Mouse (Mus musculus) embryonic facial prominence, embryonic 12.5 days (tissue): Measurements from ENCODE around the gene Trim38. TPM values are rescaled to one million over a fixed set of nuclear protein-coding genes. Genes with fewer than 3 reads are reported as not detected.
"Not testable (repeated sequence)": the region's sequence is repeated elsewhere in the genome, so short reads cannot be mapped to it uniquely, and the experiment has no call there.

ENCODE experiments used
- ATAC-seq: fragments of 200-750 bp; cut with Nextera tagmentation; 2 replicates; pipeline ENCODE4 v1.8.0; 2017; ENCODE audit not compliant: insufficient number of reproducible peaks, insufficient read depth, low FRiP score, low TSS enrichment
- H3K27ac ChIP-seq: fragments of 300-500 bp; sonication (generic); 2 replicates; pipeline ENCODE4 v1.5.1; 2016; ENCODE audit warnings: mild to moderate bottlenecking
- H3K27me3 ChIP-seq: fragments of 300-500 bp; sonication (generic); 2 replicates; pipeline ENCODE4 v1.6.1; 2016; ENCODE audit warnings: mild to moderate bottlenecking, moderate library complexity
- H3K36me3 ChIP-seq: fragments of 300-500 bp; sonication (generic); 2 replicates; pipeline ENCODE4 v1.6.1; 2016; ENCODE audit warnings: mild to moderate bottlenecking
- H3K4me1 ChIP-seq: fragments of 300-500 bp; sonication (generic); 2 replicates; pipeline ENCODE4 v1.6.1; 2016
- H3K4me2 ChIP-seq: fragments of 300-500 bp; sonication (generic); replicated peaks from 2 replicates; pipeline ENCODE4 v1.6.1; 2016; ENCODE audit warnings: mild to moderate bottlenecking, moderate library complexity
- H3K4me3 ChIP-seq: fragments of 300-500 bp; sonication (generic); 2 replicates; pipeline ENCODE4 v1.5.1; 2016; ENCODE audit warnings: mild to moderate bottlenecking
- H3K9ac ChIP-seq: fragments of 300-500 bp; sonication (generic); 2 replicates; pipeline ENCODE4 v1.6.1; 2016; ENCODE audit warnings: mild to moderate bottlenecking, moderate library complexity
- H3K9me3 ChIP-seq: fragments of 300-500 bp; sonication (generic); 2 replicates; pipeline ENCODE4 v1.6.1; 2016; ENCODE audit warnings: mild to moderate bottlenecking, moderate library complexity
- WGBS: fragments of 180-500 bp; shearing (Covaris S2); methylation state at CpG from one replicate; pipeline ENCODE4 v1.1.7; 2016; 5-methylcytosine and 5-hydroxymethylcytosine counted together
- polyA plus RNA-seq: library from polyadenylated mRNA; unstranded; fragments of >200 nt; fragmentation: Nextera tagmentation; extraction: Ambion mirVana; gene quantifications from 2 replicates; pipeline ENCODE4 v1.2.1, GENCODE M21; 2016

Gene Trim38
- polyA plus RNA-seq, 1 experiment from 2014 or later: 0.10 TPM

- peak overlapping the region; percentile 61 for H3K4me2 ChIP-seq
- peaks cover 7% of the 10 kb centered on the region for H3K4me1 ChIP-seq
- H3K27ac ChIP-seq: peak overlapping the region; percentile 95
- no peaks in the 10 kb centered on the region for H3K36me3 ChIP-seq
- under 1% methylated on average over 17 of the region's 23 CpGs for WGBS
- H3K27me3 ChIP-seq: no peaks in the 10 kb centered on the region
- peak overlapping the region; percentile 55 for H3K9ac ChIP-seq
- peak overlapping the region; percentile 42 for H3K4me3 ChIP-seq
- H3K9me3 ChIP-seq: no peaks in the 10 kb centered on the region
- ATAC-seq: no peak
These were observed 12.4 kb upstream of the Trim38 start for GRCm38 (mm10) chr13:23757211-23757773.

- Histone ChIP-seq H3K4me3 (no peak overlapping the region), H3K27me3 (no peaks in the 10 kb centered on the region), H3K4me2 (peak overlapping the region; percentile 61; the same call in 1 of the 2 replicates), H3K4me1 (peaks cover 7% of the 10 kb centered on the region), H3K9ac (no peak overlapping the region), H3K27ac (peak overlapping the region; percentile 70; the same call in 1 of the 2 replicates), H3K9me3 (no peaks in the 10 kb centered on the region), H3K36me3 (no peaks in the 10 kb centered on the region)
- no peak for ATAC-seq
- WGBS: 55% methylated on average over 3 of the region's 3 CpGs
These were observed 11.8 kb upstream of the Trim38 start for GRCm38 (mm10) chr13:23757921-23758320.

- no peak overlapping the region for H3K4me2 ChIP-seq
These were observed 10.4 kb upstream of the Trim38 start for GRCm38 (mm10) chr13:23759251-23759771.

DNA sequence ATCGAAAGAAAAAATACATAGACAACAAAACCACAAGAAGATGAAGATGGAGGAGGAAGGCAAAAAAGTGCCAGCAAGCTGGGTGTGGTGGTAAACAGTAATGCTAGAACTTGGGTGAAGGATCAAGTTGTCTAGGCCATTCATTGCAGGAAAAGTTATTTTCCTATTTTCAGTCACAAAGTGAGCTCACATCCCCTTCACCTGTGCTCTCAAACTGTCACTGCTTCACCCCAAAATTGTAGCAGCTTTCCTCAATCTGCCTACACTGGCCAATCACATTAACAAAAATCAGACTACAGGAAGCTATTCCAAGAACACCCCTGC is 9.8 kb upstream of the Trim38 start:
- WGBS: 68% methylated on average over 1 of the region's 1 CpGs
- Histone ChIP-seq H3K9me3 (no peaks in the 10 kb centered on the region), H3K27me3 (no peaks in the 10 kb centered on the region), H3K4me3 (peak overlapping the region; percentile 43), H3K36me3 (no peaks in the 10 kb centered on the region), H3K27ac (peak overlapping the region; percentile 90), H3K9ac (peak overlapping the region; percentile 50; the same call in 1 of the 2 replicates), H3K4me2 (peak overlapping the region; percentile 86), H3K4me1 (peaks cover 14% of the 10 kb centered on the region)
- no peak for ATAC-seq

More at GRCm38 (mm10) chr13:23759251-23759771, 10.4 kb upstream of the Trim38 start:
- 82% methylated on average over 3 of the region's 3 CpGs for WGBS
- no peaks in the 10 kb centered on the region for H3K27me3 ChIP-seq
- no peaks in the 10 kb centered on the region for H3K36me3 ChIP-seq
- no peak overlapping the region for H3K9ac ChIP-seq
- no peak for ATAC-seq
- H3K4me3 ChIP-seq: no peak overlapping the region
- H3K9me3 ChIP-seq: no peaks in the 10 kb centered on the region
- peak overlapping the region; percentile 90 for H3K27ac ChIP-seq
- peaks cover 10% of the 10 kb centered on the region for H3K4me1 ChIP-seq

DNA sequence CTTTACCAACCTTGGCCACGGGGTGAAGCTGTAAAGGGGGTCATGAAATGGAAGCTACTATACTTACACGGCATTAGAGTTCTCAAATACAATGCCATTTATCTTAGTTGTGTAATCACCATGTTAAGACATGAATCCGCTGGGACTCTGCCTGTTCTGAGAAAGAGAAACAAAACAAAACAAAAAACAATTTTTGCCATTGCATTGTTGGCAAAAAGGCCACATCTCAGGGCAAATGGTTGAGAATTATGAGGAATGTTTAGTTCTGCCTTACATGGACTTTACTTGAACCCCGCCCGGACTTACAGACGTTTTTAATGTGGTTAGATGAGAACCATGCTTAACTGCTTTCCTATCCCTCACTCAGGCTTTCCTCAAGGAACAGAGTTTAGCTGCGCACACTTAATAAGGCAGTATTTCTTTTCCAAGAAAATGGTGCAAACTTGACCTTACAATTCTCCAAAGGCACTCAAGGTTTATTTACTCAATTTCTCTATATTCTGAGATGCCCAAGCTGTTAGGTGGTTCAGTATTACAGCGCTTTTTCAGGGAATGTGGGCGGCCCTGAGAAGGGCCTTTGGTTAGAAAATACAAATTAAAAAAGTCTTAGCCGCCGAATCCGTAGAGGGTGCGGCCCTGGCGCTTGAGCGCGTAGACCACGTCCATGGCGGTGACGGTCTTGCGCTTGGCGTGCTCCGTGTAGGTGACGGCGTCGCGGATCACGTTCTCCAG is 9.3 kb upstream of the Trim38 start:
- Histone ChIP-seq H3K4me2 (peak overlapping the region; percentile 86), H3K4me1 (peaks cover 14% of the 10 kb centered on the region), H3K4me3 (peak overlapping the region; percentile 43), H3K27ac (peak overlapping the region; percentile 90), H3K9me3 (no peaks in the 10 kb centered on the region), H3K36me3 (no peaks in the 10 kb centered on the region), H3K9ac (peak overlapping the region; percentile 50), H3K27me3 (no peaks in the 10 kb centered on the region)
- ATAC-seq: no peak
- 2% methylated on average over 19 of the region's 27 CpGs for WGBS

GRCm38 (mm10) chr13:23760972-23761864 is 8.5 kb upstream of the Trim38 start, which contains the start of gene Hist1h4a:
Gene Hist1h4a (minus strand): TSS chr13:23761230.
- Histone ChIP-seq H3K27ac (peak within 1 kb of the TSS; percentile 98), H3K27me3 (no peaks in the 10 kb centered on the region), H3K9me3 (no peaks in the 10 kb centered on the region), H3K4me1 (peaks cover 14% of the 10 kb centered on the region), H3K4me3 (peak within 1 kb of the TSS; percentile 43), H3K36me3 (no peaks in the 10 kb centered on the region), H3K9ac (peak within 1 kb of the TSS; percentile 56), H3K4me2 (peak within 1 kb of the TSS; percentile 86)
- ATAC-seq: peak; percentile 68
- WGBS: under 1% methylated on average over 67 of the region's 72 CpGs

DNA sequence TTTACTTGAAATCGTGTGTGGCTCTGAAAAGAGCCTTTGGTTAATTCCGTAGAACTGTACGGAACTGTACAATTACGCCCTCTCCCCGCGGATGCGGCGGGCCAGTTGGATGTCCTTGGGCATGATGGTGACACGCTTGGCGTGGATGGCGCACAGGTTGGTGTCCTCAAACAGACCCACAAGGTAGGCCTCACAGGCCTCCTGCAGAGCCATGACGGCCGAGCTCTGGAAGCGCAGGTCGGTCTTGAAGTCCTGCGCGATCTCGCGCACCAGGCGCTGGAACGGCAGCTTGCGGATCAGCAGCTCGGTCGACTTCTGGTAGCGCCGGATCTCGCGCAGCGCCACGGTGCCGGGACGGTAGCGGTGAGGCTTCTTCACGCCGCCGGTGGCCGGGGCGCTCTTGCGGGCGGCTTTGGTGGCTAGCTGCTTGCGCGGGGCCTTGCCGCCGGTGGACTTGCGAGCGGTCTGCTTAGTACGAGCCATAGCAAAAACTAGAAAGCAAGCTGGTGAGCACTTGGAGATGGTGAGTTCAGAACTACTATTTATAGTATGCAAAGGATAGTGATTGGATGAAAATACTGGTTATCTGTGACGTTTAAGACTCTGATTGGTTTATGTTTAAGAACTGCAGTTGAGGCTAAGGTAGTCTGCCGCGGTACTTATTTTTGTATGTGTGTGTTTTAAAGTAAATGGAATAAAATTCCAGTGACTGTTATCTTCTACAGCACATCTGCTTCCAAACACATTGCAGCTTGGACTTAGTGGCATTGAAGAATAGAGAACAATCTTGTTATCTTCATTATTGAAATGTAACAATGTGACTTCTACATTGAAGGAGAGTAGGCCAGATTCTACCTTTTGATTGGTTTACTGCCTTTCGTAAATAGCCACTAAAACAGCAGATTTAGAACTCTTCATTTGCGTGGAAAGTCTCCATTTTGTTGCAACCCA is 7.6 kb upstream of the Trim38 start, which contains the start of gene Hist1h3a:
Gene Hist1h3a, minus strand, starts transcription at position 516 of the 951 bp plus-strand sequence.
- H3K9ac ChIP-seq: peak within 1 kb of the TSS; percentile 56
- H3K4me1 ChIP-seq: peaks cover 14% of the 10 kb centered on the region
- not testable (repeated sequence) for H3K27me3 ChIP-seq, H3K36me3 ChIP-seq, H3K9me3 ChIP-seq
- peak within 1 kb of the TSS; percentile 98 for H3K27ac ChIP-seq
- H3K4me2 ChIP-seq: peak within 1 kb of the TSS; percentile 86
- peak; percentile 80 for ATAC-seq
- WGBS: under 1% methylated on average over 31 of the region's 52 CpGs
- peak within 1 kb of the TSS; percentile 59 for H3K4me3 ChIP-seq

- WGBS: under 1% methylated on average over 10 of the region's 10 CpGs
These were observed 6.5 kb upstream of the Trim38 start for GRCm38 (mm10) chr13:23763242-23763585.

GRCm38 (mm10) chr13:23763586-23764323 is 6.0 kb upstream of the Trim38 start, which contains the start of gene Hist1h1a:
Gene Hist1h1a (plus strand): TSS chr13:23763666.
- H3K4me2 ChIP-seq: peak within 1 kb of the TSS; percentile 86
- no peaks in the 10 kb centered on the region for H3K36me3 ChIP-seq
- H3K4me3 ChIP-seq: peak within 1 kb of the TSS; percentile 59
- no peaks in the 10 kb centered on the region for H3K27me3 ChIP-seq
- ATAC-seq: peak; percentile 74
- H3K9me3 ChIP-seq: no peaks in the 10 kb centered on the region
- WGBS: 3% methylated on average over 34 of the region's 34 CpGs
- peak within 1 kb of the TSS; percentile 98 for H3K27ac ChIP-seq
- H3K9ac ChIP-seq: peak within 1 kb of the TSS; percentile 73
- peaks cover 14% of the 10 kb centered on the region for H3K4me1 ChIP-seq

More at GRCm38 (mm10) chr13:23763242-23763585, 6.5 kb upstream of the Trim38 start:
- Histone ChIP-seq H3K4me2 (peak overlapping the region; percentile 86), H3K9ac (peak overlapping the region; percentile 53), H3K9me3 (no peaks in the 10 kb centered on the region), H3K27me3 (no peaks in the 10 kb centered on the region), H3K4me1 (peaks cover 14% of the 10 kb centered on the region), H3K27ac (peak overlapping the region; percentile 98), H3K36me3 (no peaks in the 10 kb centered on the region), H3K4me3 (peak overlapping the region; percentile 59)
- ATAC-seq: no peak
